Mouse (Mus musculus) cerebellum, adult 11-12 months (tissue): ENCODE results near the gene Wfdc15b.
A peak's percentile ranks its signal among the peaks of the same experiment; 100 is the strongest.
"Not testable (repeated sequence)": the region's sequence is repeated elsewhere in the genome, so short reads cannot be mapped to it uniquely, and the experiment has no call there.

Source experiments
- DNase-seq: peaks from one replicate; pipeline ENCODE4 v3.0.0; 2022

Gene Wfdc15b

GRCm38 (mm10) chr2:164221522-164221921, at the start of gene Wfdc15b:
Gene Wfdc15b, minus strand, starts transcription at chr2:164221660.
- DNase-seq = no peak

- DNase-seq = not testable (repeated sequence)
Observed at GRCm38 (mm10) chr2:164256540-164256939, 35.1 kb upstream of the Wfdc15b start, which contains the start of gene Svs3b. Gene Svs3b, minus strand, starts transcription at chr2:164256640.

- DNase-seq = no peak
Observed at GRCm38 (mm10) chr2:164238366-164238765, 16.9 kb upstream of the Wfdc15b start, which contains the start of gene Svs2. Gene Svs2, minus strand, starts transcription at chr2:164238466.

GRCm38 (mm10) chr2:164232671-164233070, 11.2 kb upstream of the Wfdc15b start:
- DNase-seq = no peak

- no peak for DNase-seq
Observed at GRCm38 (mm10) chr2:164228361-164229070, 7.1 kb upstream of the Wfdc15b start.

GRCm38 (mm10) chr2:164219295-164219694, 2.2 kb downstream of the Wfdc15b start:
- no peak for DNase-seq

- no peak for DNase-seq
Observed at GRCm38 (mm10) chr2:164212711-164213110, 8.7 kb downstream of the Wfdc15b start.

GRCm38 (mm10) chr2:164210892-164211291, 10.6 kb downstream of the Wfdc15b start:
- DNase-seq = no peak

GRCm38 (mm10) chr2:164206676-164207075, 14.8 kb downstream of the Wfdc15b start:
- DNase-seq = peak; percentile 84

- DNase-seq = not testable (repeated sequence)
Observed at GRCm38 (mm10) chr2:164206011-164206410, 15.4 kb downstream of the Wfdc15b start.

GRCm38 (mm10) chr2:164199626-164200327, 21.7 kb downstream of the Wfdc15b start, which contains the start of gene Wfdc15a:
Gene Wfdc15a, minus strand, starts transcription at chr2:164200130.
- no peak for DNase-seq

- DNase-seq = no peak
Observed at GRCm38 (mm10) chr2:164196700-164196990, 24.8 kb downstream of the Wfdc15b start.

GRCm38 (mm10) chr2:164195971-164196699, 25.3 kb downstream of the Wfdc15b start:
- DNase-seq = no peak

GRCm38 (mm10) chr2:164194959-164195630, 26.4 kb downstream of the Wfdc15b start:
- no peak for DNase-seq

GRCm38 (mm10) chr2:164192279-164192678, 29.2 kb downstream of the Wfdc15b start:
- DNase-seq = no peak

- DNase-seq = no peak
Observed at GRCm38 (mm10) chr2:164190576-164190975, 30.9 kb downstream of the Wfdc15b start, which contains the start of gene Wfdc12. Gene Wfdc12, minus strand, starts transcription at chr2:164190608.

- no peak for DNase-seq
Observed at GRCm38 (mm10) chr2:164188722-164189121, 32.7 kb downstream of the Wfdc15b start.

- no peak for DNase-seq
Observed at GRCm38 (mm10) chr2:164184145-164184719, 37.2 kb downstream of the Wfdc15b start.

- DNase-seq = no peak
Observed at GRCm38 (mm10) chr2:164183340-164183739, 38.1 kb downstream of the Wfdc15b start.

- no peak for DNase-seq
Observed at GRCm38 (mm10) chr2:164182692-164183255, 38.7 kb downstream of the Wfdc15b start, which contains the start of gene Wfdc5. Gene Wfdc5, minus strand, starts transcription at chr2:164182742.

GRCm38 (mm10) chr2:164180770-164181169, 40.7 kb downstream of the Wfdc15b start:
- DNase-seq = no peak

GRCm38 (mm10) chr2:164180124-164180523, 41.3 kb downstream of the Wfdc15b start:
- no peak for DNase-seq
